Mouse (Mus musculus): ENCODE data around the gene Isl2.

Isl2 gene

DNA sequence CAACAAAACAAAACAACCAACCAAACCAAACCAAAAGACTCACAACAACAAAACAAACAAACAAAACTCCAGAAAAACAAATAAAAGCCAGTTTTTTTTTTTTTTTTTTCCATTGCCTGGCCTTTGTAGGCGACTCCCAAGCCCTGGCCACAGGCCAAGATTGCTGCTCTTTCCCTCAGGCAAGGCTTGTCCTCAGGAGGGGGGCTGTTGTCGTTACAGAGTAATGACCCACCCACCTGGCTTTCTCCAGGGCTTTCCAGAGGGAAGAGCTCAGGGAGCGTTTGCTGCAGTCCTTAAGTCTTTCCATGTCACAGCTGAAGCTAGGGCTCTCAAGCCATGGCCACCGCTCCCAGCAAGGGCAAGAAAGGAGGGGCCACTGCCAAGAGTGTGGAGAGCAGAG lies at the start of gene Isl2:
Gene Isl2 (plus strand): TSS at position 296 of the 400 bp plus-strand sequence.
- peak; percentile 57 for DNase-seq

DNA sequence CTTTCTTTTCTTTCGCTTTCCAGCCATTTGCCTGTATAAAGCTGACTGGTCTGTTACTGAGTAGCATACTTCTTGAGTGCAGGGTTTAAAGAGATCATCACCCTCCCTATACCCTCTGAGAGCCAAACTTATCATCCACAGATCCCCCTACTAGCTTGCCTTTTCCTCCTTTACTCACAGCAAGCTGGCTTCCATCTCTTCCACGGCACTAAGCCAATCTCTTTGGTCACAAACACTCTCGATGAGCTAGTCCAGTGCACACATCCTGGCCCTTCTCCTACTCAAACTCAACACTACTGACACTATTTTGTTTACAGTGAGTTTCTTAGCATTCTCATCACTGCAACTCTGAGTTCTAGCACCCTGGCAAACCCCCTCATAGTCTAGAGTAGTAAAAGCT lies 30.6 kb upstream of the Isl2 start:
- peak; percentile 97 for DNase-seq

DNA sequence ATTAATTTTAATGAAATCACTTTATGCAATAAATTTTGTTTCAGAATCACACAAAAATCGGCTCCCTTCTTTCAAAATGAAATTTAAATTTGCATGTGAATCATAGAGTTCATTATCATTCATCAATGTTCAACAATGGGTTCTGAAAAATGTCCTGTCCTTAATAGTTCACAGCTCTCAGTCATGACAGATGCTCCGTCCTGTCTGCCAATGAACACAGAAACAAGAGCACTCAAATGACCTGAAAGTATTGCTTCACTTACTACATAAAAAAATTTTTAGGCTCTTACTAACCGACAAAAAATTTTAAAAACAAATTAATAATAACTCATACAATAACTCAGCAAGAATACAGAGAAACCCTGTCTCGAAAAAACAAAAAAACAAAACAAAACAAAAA lies 29.8 kb upstream of the Isl2 start:
- DNase-seq = peak; percentile 89

DNA sequence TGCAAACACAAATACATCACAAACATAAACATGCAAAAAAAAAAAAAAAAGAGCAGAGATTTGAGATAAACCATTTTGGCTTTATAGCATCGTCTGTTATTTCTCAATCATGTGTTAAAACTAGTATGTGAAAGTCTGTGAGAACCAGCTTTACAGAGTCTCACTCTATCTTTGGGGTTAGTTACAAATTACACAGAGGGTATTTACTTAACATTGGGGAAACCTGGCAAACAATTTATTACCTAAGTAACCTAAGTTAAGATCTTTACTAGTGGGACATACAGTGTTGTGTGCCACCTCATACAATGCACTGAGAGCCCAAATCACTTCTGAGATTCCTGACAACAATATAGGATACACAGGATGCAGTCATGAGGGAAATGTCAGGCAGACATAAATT lies 28.7 kb upstream of the Isl2 start:
- peak; percentile 25 for DNase-seq

DNA sequence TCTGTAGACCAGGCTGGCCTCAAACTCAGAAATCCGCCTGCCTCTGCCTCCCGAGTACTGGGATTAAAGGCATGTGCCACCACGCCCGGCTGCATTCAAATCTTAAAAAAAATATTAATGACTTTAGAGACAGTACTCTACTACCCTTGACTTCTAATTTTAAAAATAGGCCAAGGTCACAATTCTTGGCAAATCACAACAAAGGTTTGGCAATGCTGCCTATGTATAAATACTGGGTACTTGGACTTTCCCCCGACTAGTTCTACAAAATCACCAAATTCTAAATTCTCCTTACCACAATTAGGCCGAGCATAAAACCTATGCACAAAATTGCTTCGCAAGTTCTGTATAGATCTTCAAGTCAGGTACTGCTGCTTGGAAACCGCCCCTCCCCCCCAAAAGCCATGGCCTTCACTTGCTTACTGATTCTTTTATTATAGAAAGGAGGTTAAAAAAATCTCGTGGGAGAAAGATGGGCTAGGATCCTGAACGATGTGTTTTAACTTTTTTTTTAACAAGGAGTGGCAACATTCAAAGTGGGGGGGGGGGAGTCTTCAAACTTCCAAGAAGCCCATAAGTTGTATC lies 27.7 kb upstream of the Isl2 start:
- peak; percentile 82 for DNase-seq

DNA sequence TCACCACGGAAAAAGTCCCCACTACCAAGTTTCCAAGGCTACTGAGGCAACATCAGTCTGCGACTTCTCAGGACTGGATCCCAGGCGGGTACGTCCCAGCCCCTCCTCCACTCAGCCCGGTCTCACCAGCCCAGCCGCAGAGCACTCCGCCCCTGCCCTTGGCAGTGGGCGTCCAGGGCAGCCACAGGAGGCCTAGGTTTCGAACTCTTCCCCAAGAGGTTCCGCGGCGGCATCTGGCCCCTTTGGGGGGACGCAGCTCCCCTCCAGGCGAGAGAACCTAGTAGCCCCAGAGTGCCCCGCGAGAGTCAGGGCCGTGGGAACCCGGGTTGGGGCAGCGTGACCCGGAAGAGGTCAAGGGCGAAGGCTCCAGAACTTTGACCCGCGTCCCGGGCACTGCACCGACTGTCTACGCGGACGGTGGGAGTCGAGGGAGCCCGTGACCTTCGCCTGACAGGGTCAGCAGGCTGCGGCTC lies 26.9 kb upstream of the Isl2 start:
- DNase-seq = no peak

DNA sequence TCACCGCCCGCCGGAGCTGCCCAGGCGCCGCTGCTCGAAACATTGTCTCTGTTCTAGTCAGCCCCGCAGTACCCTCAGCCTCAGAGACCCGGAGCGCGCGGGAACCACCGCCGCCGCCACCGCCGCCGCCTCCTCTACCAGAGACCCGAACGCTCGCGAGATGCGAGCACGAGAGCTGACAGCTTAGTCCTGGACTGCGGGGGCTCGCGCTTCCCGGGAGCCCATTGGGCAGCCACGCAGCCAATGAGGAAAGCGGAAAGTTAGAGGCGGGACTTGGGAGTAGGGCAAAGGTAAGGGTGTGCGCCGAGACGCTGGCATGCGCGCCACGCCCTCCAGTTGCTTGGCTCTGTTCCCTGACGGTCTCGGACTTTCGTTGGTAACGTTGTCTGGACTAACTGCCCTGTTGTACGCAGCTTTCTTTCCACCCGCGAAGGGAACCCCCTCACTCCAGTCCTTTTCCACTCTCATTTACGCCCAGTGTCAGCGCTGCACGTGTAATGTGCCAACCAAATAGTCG lies 26.4 kb upstream of the Isl2 start, which contains the start of gene Etfa:
Gene Etfa (minus strand): TSS at position 217 of the 517 bp plus-strand sequence.
- DNase-seq = peak; percentile 100

DNA sequence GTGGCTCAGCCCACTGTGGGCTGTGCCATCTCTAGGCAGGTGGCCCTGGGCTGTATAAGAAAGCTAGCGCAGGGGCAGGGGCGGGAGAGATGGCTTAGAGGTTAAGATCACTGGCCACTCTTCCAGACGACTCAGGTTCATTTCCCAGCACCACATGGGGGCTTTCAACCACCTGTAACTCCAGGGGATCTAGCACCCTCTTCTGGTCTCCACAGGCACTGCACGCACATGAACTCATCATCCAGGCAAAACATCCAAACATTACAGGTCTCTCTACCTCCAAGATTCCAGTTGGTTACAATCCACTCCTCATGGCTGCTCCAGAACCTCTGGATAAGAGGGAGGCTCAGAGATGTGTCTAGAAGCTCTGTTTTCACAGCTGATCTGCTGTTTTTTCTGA lies 12.8 kb upstream of the Isl2 start:
- peak; percentile 84 for DNase-seq

DNA sequence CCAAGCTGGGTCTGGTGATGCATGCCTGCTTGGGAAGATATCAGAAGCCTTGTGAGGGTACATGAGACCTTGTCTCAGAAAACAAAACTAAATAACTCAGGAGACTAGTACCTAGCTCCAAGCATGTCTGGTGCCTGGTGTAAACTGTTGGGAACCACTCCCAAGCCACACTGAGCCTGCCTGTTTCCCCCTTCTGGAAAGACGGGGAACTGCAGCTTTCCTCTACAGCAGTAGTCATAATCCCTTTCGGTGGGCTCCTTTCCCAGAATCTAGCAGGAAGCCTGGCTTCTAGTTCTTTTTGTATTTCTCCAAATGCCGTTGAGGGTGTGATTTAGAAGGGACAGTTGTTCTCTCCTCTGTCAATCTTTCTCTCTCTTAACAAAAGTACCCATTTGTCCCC lies 2.6 kb upstream of the Isl2 start:
- peak; percentile 93 for DNase-seq

DNA sequence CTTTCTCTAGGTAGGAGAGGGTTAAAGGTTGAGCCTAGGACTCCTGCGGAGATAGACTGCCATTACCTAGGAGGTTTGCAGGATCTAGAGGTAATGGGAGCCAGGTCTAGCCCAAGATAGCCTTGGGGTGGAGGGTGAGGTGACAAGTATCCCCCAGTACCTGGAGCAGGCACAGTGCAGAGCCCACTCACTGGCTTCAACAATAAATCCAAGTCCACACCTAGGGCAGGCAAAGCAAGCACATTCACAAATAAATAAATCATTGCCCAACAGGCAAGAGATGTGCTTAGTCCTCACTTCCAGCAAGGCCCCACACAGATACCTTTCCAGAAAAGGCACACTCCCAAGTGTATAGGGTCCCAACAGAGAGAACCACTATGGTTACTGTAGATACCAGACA lies 534 bp downstream of the Isl2 start:
- DNase-seq = peak; percentile 73

DNA sequence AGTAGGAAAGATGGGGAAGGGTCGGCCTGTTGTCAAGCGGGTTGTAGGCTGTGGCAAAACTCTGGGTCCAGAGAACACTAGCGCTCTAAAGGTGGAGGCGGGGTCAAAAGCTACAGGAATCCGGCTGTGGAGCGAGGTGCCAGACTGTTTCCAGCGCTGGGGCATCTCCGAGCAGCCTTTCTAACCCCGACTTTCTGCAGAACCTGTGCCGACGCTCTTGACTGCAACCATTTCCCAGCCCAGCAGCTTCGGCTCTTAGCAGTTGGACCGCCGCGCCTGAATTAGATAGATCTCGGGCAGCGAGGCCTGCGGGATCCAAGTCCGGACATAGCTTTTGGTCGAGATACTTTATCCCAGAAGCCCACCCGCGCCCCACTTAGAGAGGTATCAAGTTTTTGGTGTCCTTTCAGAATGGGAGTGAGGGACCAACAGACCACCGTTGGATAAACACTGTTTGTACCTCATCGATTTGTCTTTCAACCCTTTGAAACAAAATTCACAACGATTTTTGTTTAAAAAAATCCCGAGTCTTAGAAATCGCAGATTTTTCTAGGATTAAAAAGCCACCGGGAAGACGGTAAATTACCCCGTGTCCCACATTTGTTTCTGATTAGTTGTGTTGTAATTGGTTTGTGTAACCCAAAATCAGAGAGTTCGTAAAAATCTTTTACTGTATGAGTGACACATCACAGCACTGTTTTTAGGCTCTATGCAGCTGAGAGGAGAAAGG lies 1.4 kb downstream of the Isl2 start:
- DNase-seq = peak; percentile 83

DNA sequence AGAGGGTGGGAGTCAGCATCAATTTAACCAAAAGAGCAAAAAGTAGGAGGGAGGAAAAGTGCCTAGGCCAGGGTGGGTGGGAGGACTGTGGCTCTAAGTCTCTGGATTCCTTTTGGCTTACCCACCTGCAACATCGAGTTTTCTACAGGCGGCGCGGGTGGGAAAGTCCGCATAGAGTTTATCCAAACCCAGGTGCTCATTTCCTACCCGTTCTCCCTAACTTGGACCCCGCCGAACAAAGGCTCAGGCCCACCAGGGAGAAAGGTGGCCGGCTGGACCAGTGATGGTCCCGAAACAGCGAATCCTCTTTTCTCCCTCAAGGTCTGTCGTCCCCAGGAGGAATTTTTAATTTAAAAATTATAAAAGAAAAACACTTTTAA lies 1.9 kb downstream of the Isl2 start:
- peak; percentile 80 for DNase-seq

DNA sequence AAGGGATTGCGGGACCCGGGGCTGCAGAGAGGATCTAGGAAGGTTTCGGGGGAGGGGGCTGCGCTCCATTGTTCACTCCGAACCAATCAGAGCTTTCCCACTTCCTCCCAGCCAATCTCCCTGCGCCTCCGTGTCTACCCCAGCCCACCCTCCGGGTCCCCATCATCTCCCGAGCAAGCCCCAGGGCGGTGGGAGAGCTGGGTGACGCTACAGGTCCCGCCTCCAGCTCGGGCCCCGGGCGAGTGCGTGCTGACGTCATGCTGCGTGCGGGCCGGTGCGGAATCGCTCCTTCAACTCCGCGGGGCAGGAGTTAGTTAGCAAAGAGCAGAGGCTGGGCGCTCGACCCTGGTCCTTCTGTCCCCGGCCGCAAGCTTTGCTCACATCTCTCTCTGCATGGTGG lies 2.4 kb downstream of the Isl2 start:
- DNase-seq = peak; percentile 95

DNA sequence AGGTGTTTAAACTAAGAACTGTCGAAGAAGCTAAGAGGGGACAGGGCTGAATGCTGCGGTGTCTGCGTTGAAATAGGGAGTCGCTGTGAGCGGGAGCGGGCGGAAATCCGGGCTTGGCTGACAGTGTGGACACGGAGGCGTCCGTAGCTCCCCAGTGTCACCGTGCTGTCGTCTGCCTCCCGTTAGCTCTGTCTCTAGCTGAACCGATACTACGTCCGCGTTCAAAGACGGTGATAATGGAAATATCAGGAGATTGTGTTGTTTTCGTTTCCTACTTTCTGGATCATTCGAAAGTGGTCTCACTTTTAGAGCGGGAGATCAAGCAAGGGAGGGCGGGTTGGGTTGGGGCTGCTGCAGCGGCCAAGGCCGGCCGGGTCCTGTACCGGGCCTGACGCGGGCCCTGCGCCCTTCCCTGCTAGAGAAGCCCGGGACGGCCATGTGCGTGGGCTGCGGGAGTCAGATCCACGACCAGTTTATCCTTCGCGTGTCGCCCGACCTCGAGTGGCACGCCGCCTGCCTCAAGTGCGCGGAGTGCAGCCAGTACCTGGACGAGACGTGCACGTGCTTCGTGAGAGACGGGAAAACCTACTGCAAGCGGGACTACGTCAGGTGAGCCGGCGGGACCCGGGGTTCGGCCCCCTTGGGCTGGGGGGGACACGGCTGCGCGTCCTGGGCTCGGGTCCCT lies 3.4 kb downstream of the Isl2 start:
- peak; percentile 88 for DNase-seq

DNA sequence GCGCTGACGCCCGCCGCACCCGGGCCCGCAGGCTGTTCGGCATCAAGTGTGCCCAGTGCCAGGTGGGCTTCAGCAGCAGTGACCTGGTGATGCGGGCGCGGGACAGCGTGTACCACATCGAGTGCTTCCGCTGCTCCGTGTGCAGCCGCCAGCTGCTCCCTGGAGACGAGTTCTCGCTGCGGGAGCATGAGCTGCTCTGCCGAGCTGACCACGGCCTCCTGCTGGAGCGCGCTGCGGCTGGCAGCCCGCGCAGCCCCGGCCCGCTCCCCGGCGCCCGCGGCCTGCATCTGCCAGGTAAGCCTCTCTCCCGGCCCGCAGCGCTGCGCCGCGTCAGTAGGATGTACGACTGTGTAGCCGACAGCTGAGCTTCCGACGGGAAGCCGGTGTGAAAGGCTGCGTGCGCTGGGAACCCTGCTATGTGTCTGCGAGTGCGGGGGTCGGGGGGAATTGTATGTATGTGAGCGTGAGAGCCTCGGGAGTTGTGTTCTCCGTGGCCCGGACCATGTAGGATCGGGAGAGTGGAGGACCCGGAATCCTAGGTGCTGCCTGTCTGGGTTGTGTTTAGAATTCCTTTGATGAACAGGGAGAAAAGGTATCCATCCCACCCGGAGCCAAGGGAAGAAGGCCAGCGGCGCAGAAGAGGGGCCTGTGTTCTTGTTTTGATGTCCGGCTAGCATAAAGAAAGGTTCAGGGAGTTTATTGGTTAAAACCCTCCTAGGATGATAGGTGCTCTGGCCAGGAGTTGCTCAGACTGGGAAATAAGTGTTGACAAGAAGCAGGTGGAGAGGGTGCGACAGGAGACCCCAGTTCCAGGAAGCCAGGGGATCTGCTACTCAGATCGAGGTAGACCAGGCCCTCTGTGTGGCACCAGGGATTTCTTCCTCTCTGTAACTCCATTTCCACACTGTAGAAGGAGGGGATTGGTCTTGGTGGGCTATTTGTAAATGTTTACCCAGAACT lies 4.2 kb downstream of the Isl2 start:
- peak; percentile 86 for DNase-seq

DNA sequence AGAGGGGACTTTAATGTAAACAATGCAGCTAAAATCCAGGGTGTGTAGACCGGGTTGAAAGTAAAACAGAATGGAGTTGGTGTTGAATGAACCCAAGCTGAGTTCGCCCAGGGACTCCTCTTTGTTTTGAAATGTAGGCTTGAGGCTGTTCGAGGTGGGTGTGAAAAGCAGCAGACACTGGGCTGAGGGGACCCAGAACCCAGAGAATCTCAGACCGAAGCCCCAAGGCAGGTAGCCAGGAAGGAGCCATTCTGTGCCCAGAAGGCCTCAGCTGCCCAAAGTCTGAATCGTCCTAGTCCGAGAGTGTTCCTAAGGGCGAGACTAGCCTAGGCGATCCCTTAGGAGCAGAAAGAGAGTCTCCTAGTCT lies 4.8 kb downstream of the Isl2 start:
- DNase-seq = peak; percentile 85

DNA sequence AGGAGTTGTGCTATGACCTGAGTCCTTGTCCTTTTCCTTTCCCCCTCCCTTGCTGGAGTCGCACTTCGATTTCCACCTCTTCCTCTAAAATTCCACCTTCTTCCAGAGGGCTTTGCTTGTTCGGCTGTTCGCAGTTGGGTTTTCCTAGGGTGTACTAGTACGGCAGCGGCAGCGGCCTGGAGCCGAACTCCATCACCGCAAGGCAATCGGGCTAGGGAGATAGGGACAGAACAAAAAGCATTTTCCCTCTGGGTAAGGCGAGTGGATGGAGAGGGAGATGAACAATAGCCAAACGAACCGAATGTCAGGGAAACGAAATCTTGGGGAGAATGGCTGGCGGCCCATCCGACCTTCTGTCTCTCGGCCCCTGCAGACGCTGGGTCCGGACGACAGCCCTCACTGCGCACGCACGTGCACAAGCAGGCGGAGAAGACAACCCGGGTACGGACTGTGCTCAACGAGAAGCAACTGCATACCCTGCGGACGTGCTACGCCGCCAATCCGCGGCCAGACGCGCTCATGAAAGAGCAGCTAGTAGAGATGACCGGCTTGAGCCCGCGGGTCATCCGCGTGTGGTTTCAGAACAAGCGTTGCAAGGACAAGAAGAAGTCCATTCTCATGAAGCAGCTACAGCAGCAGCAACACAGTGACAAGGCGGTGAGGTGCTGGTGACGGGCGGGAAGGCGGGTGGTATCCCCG lies 5.4 kb downstream of the Isl2 start:
- peak; percentile 94 for DNase-seq

DNA sequence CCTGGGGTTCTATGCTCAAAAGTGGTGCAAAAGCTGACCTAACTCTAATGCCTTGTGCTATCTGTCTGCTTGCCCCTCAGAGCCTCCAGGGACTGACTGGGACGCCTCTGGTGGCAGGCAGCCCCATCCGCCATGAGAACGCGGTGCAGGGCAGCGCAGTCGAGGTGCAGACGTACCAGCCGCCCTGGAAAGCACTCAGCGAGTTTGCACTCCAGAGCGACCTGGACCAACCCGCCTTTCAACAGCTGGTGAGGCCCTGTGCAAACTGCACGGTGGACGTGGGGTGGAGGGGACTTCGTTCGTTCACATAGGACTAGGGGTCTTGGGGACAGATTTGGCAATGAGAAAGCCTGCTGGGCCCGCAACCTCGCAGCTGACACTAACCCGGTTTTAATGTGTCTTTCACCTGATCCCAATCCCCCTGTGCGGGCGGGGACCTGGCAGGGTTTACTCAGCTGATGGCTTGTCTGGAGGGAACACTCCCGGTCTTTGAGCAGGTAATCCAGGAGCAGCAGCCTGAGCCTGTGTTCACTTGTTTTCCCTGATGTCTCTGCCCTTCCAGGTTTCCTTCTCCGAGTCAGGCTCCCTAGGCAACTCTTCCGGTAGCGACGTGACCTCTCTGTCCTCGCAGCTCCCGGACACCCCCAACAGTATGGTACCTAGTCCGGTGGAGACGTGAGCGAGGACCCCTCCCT lies 6.5 kb downstream of the Isl2 start:
- peak; percentile 90 for DNase-seq

DNA sequence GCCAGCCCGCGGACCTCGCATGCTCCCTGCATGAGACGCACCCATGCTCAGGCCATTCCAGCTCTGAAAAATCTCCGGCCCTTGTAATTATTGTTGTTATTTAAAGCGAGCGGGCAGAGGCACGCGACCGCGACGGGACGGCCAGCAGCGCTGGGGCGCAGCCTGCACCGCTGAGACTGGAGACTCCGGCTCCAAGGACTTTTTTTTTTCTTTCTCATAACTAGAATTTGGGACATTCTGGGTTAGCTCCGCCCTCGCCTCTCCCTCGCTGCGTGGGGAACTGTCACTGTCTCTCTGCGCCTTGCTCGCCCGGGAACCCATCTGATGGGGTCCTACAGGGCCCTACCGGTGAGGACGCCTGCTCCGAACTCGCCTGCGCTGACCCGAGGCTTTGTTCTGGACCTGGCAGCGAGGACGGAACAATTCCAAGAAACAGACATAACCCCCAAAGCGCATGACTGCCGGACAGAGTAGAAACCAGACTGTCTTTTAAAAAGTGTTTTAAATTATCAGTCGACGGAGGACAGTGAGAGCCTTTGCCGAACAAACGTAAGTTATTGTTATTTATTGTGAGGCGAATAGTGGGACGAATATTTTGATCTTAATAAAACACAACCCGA lies 7.2 kb downstream of the Isl2 start:
- DNase-seq = peak; percentile 89

DNA sequence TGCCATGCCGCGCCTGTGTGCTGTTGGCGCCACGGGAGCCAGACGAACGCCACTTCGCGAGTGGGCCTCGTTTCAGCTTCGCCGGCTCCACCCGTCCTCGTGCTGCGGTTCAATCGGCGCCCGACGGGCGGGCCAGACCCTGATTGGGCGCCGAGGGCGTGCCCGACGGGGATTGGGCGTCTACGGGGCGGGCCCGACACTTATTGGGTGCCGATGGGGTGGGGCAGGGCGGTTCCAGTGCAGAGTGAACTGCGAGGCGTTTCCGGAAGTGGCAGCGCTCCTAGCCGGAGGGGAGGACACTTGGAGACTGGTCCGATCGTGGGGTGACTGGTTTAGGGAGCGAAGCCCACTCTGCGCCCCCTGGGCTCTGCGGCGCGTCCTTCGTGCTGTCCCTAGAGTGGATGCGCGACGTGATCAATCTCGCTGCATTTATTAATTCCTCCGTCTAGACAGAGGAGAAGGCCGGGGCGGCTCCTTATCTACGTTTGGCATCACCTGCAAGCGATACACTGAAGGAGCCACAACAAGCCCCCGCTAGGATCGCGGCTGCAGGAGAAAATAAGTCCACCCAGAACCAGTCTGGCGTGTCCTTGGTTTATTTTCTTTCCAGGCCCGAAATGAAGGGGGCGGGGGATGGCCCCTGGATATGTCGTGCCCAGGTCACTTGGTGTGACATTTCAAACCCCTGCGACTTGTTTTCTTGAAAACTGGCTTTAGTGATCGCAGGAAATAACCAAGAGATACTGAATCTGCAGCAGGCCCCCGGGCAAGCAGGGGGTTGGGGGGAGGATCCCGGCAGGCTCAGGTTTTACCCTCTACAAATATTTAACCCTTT lies 7.9 kb downstream of the Isl2 start:
- peak; percentile 93 for DNase-seq

All from heart, adult 11 months (tissue).